In genomic region chr16:55906928-55907679, GRCm38 (mm10) we compare ENCODE assay signal across 23 mouse cellular contexts. TPM values are rescaled to one million over a fixed set of nuclear protein-coding genes. Genes with fewer than 3 reads are reported as not detected.
A peak's percentile ranks its signal among the peaks of the same experiment; 100 is the strongest.
DNase-seq lines count a peak whose midpoint lies in the region; ATAC-seq and TF ChIP-seq lines count a peak whose summit lies in the region.
"Had no signal": no experiment of that assay in that cellular context is flagged by ENCODE, and none has a peak within 500 bp of the region (broad histone marks: within the 10 kb centered on the region; RNA-seq: fewer than 3 reads in every experiment).

No protein-coding gene starts in this region.

- H3K9me3 ChIP-seq in heart, embryonic 12.5 days (replicated peaks), result no peaks in the 10 kb centered on the region
- no peaks in the 10 kb centered on the region for H3K9me3 ChIP-seq in MEL (replicated peaks; ENCODE audit: insufficient read depth, low read length)
- H3K9me3 ChIP-seq: embryonic facial prominence, embryonic 15.5 days; heart, embryonic 15.5 days; hindbrain, embryonic 15.5 days; limb, embryonic 15.5 days; midbrain, embryonic 13.5 days had no signal

- H3K4me3 ChIP-seq in heart, embryonic 12.5 days, result no peak overlapping the region
- 0 out of 4 replicates have a peak overlapping the region, but pooled peaks of 1 of the 2 experiments have one; percentile 1 for H3K4me3 ChIP-seq in MEL (ENCODE audit: control insufficient read depth in 1 of 2, insufficient read depth in 1 of 2, low read depth in 2 of 2, low read length in 2 of 2)
- H3K4me3 ChIP-seq: embryonic facial prominence, embryonic 15.5 days; heart, embryonic 15.5 days; hindbrain, embryonic 15.5 days; limb, embryonic 15.5 days; midbrain, embryonic 13.5 days had no signal

- no peaks in the 10 kb centered on the region for H3K79me2 ChIP-seq in MEL (ENCODE audit: control insufficient read depth, insufficient read depth, low read length, poor library complexity)

- H3K27ac ChIP-seq in heart, embryonic 12.5 days (ENCODE audit: poor library complexity, severe bottlenecking), result no peak overlapping the region
- no peak overlapping the region for H3K27ac ChIP-seq in MEL (ENCODE audit: control insufficient read depth, low read depth, low read length)
- H3K27ac ChIP-seq: embryonic facial prominence, embryonic 15.5 days; heart, embryonic 15.5 days; hindbrain, embryonic 15.5 days; limb, embryonic 15.5 days; liver, embryonic 14.5 days; macrophage; midbrain, embryonic 13.5 days had no signal

- DNase-seq in heart, adult 11 months, result peak; percentile 42
- no peak for DNase-seq in MEL (ENCODE audit: low read depth, low spot score)
- no peak for DNase-seq in lung, postnatal 36 days
- DNase-seq in heart, postnatal 36 days, result no peak
- DNase-seq in heart, adult 18-20 months, result no peak
- DNase-seq: adrenal gland, postnatal 14 days; cerebellum, adult 9-10 months; gastrocnemius, postnatal 10 days; heart, postnatal 4 days; left cerebral cortex, postnatal 4 days; lung, embryonic 14.5 days; thymus, postnatal 25 days had no signal

- no peak for ATAC-seq in heart, embryonic 12.5 days (ENCODE audit: insufficient number of reproducible peaks, low FRiP score)
- peak; percentile 47 for ATAC-seq in megakaryocyte, adult 5-6 weeks (ENCODE audit: poor library complexity, severe bottlenecking)
- ATAC-seq: forebrain, embryonic 14.5 days; intestine, embryonic 16.5 days; midbrain, embryonic 13.5 days had no signal

- no peak overlapping the region for H3K9ac ChIP-seq in heart, embryonic 12.5 days
- H3K9ac ChIP-seq in MEL (ENCODE audit: control insufficient read depth, low read depth, low read length, poor library complexity, severe bottlenecking), result peak overlapping the region; percentile 2; the same call in 1 of the 2 replicates
- H3K9ac ChIP-seq: embryonic facial prominence, embryonic 15.5 days; heart, embryonic 15.5 days; hindbrain, embryonic 15.5 days; limb, embryonic 15.5 days; liver, embryonic 14.5 days; lung, embryonic 14.5 days; midbrain, embryonic 13.5 days had no signal

- H3K4me1 ChIP-seq in heart, embryonic 12.5 days (replicated peaks), result no peaks in the 10 kb centered on the region
- peaks cover 2 to 5% of the 10 kb centered on the region in 2 experiments; a peak in 1 of 4 replicates for H3K4me1 ChIP-seq in MEL (ENCODE audit: control insufficient read depth in 1 of 2, insufficient read depth in 2 of 2, low read length in 2 of 2)
- H3K4me1 ChIP-seq: embryonic facial prominence, embryonic 15.5 days; heart, embryonic 15.5 days; hindbrain, embryonic 15.5 days; limb, embryonic 15.5 days; midbrain, embryonic 13.5 days had no signal

- intact Hi-C loops in heart, postnatal 36 days (cut with DNase I), result no loop called here

- no peak for TF ChIP-seq CTCF in MEL (IDR thresholded peaks at IDR 0.05 in 2 of 3, conservative IDR thresholded peaks at IDR 0.05 in 1 of 3; ENCODE audit: control insufficient read depth in 1 of 3, insufficient read depth in 1 of 3, low read depth in 2 of 3, low read length in 3 of 3, poor library complexity in 1 of 3, severe bottlenecking in 1 of 3)

- WGBS in heart, embryonic 12.5 days, result 80% methylated on average over 5 of the region's 5 CpGs

- no peaks in the 10 kb centered on the region for H3K27me3 ChIP-seq in heart, embryonic 12.5 days (replicated peaks)
- H3K27me3 ChIP-seq in MEL (ENCODE audit: control insufficient read depth in 1 of 2, insufficient read depth in 2 of 2, low read length in 2 of 2), result no peaks in the 10 kb centered on the region
- H3K27me3 ChIP-seq: embryonic facial prominence, embryonic 15.5 days; heart, embryonic 15.5 days; hindbrain, embryonic 15.5 days; limb, embryonic 15.5 days; midbrain, embryonic 13.5 days had no signal

- no peak for TF ChIP-seq EP300 in MEL (IDR thresholded peaks at IDR 0.05; ENCODE audit: low read depth in 1 of 2, low read length in 2 of 2)

- no peak for TF ChIP-seq POLR2A in MEL (IDR thresholded peaks at IDR 0.05; ENCODE audit: control insufficient read depth in 1 of 2, insufficient read depth in 1 of 2, low read depth in 1 of 2, low read length in 2 of 2, poor library complexity in 1 of 2)

- TF ChIP-seq RAD21 in MEL (IDR thresholded peaks at IDR 0.05; ENCODE audit: low read depth, low read length), result no peak

- peaks cover 55% of the 10 kb centered on the region for H3K36me3 ChIP-seq in heart, embryonic 12.5 days
- H3K36me3 ChIP-seq in MEL (ENCODE audit: control insufficient read depth in 1 of 2, insufficient read depth in 2 of 2, low read length in 2 of 2), result peaks cover 0 to 6% of the 10 kb centered on the region in 2 experiments; a peak in 2 of 4 replicates

- H3K4me2 ChIP-seq in heart, embryonic 12.5 days, result no peak overlapping the region
- H3K4me2 ChIP-seq: embryonic facial prominence, embryonic 15.5 days; heart, embryonic 15.5 days; hindbrain, embryonic 15.5 days; limb, embryonic 15.5 days; lung, embryonic 14.5 days; midbrain, embryonic 13.5 days had no signal

TF ChIP-seq in MEL, 35 proteins besides CTCF, POLR2A, EP300 and RAD21:
- TF ChIP-seq GATA1 (IDR thresholded peaks at IDR 0.05; ENCODE audit: low read depth, low read length) (peak; percentile 56), ETS1 (IDR thresholded peaks at IDR 0.05; ENCODE audit: low read depth, low read length) (peak; percentile 44; the same call in 1 of the 2 replicates), NELFE (IDR thresholded peaks at IDR 0.05; ENCODE audit: low read depth, low read length) (no peak)

RNA-seq across cellular contexts. Expression of gene Nxpe3, which starts 12.0 kb away (rescaled TPM):
- 0.66 and 0.74 TPM in 2 replicates for polyA plus RNA-seq in heart, embryonic 12.5 days (2016; fragmentation: Nextera tagmentation; extraction: Ambion mirVana)
- total RNA-seq in MEL (2012; rRNA removed), result 2.5 and 2.7 TPM in 2 replicates
- polyA plus RNA-seq in MEL (2012; ENCODE audit: insufficient read depth in 1 of 2, insufficient read length in 2 of 2, low read depth in 1 of 2, low replicate concordance in 2 of 2, missing spikeins in 1 of 2), result 1 to 10 TPM in 1 of 2 experiments, not detected in 1; 4.3 TPM
- 1.4 and 2.1 TPM in 2 replicates for total RNA-seq in megakaryocyte, adult 5-6 weeks (2015)
- total RNA-seq in megakaryocyte, adult 5-6 weeks (2017), result 2.4 and 2.8 TPM in 2 replicates
- under 1 TPM; 0.38 to 0.72 TPM for total RNA-seq in heart, postnatal 36 days (2021)
- total RNA-seq in heart, adult 18-20 months (2021), result under 1 TPM; 0.40 to 0.93 TPM

RNA-seq across cellular contexts. Expression of gene Cep97, which starts 27.6 kb away (rescaled TPM):
- polyA plus RNA-seq in heart, embryonic 12.5 days (2016; fragmentation: Nextera tagmentation; extraction: Ambion mirVana), result 9.8 and 9.9 TPM in 2 replicates
- total RNA-seq in MEL (2012; rRNA removed), result 11.1 and 12.9 TPM in 2 replicates
- polyA plus RNA-seq in MEL (2012; ENCODE audit: insufficient read depth in 1 of 2, insufficient read length in 2 of 2, low read depth in 1 of 2, low replicate concordance in 2 of 2, missing spikeins in 1 of 2), result 10 to 100 TPM in 1 of 2 experiments, not detected in 1; 10.7 TPM
- 3.4 and 5.4 TPM in 2 replicates for total RNA-seq in megakaryocyte, adult 5-6 weeks (2015)
- 3.0 and 7.4 TPM in 2 replicates for total RNA-seq in megakaryocyte, adult 5-6 weeks (2017)
- total RNA-seq in heart, postnatal 36 days (2021), result 1 to 10 TPM; 5.4 to 6.6 TPM
- total RNA-seq in heart, adult 18-20 months (2021), result 1 to 10 TPM; 3.9 to 4.8 TPM

RNA-seq across cellular contexts. Expression of gene Rpl24, which starts 59.0 kb away (rescaled TPM):
- 613 and 621 TPM in 2 replicates for polyA plus RNA-seq in heart, embryonic 12.5 days (2016; fragmentation: Nextera tagmentation; extraction: Ambion mirVana)
- 1,495 and 1,552 TPM in 2 replicates for total RNA-seq in MEL (2012; rRNA removed)
- polyA plus RNA-seq in MEL (2012; ENCODE audit: insufficient read depth in 1 of 2, insufficient read length in 2 of 2, low read depth in 1 of 2, low replicate concordance in 2 of 2, missing spikeins in 1 of 2), result 100 to 1,000 TPM in 1 of 2 experiments, not detected in 1; 132 TPM
- 891 and 940 TPM in 2 replicates for total RNA-seq in megakaryocyte, adult 5-6 weeks (2015)
- 1,387 and 1,407 TPM in 2 replicates for total RNA-seq in megakaryocyte, adult 5-6 weeks (2017)
- total RNA-seq in heart, postnatal 36 days (2021), result 100 to 1,000 TPM; 549 to 570 TPM
- 100 to 1,000 TPM; 538 to 568 TPM for total RNA-seq in heart, adult 18-20 months (2021)
